Mouse (Mus musculus) cerebellum, adult 2 months (tissue): ENCODE measurements around the gene Trim43a.
"Not testable (repeated sequence)": the region's sequence is repeated elsewhere in the genome, so short reads cannot be mapped to it uniquely, and the experiment has no call there.

Experiments used
- CTCF ChIP-seq: fragments of 200-500 bp; IDR thresholded peaks from 2 replicates; pipeline ENCODE4 v1.5.1; 2011; ENCODE audit warnings: low read depth, mild to moderate bottlenecking, control low read depth, low read length, moderate library complexity, borderline replicate concordance; ENCODE audit not compliant: insufficient read depth
- POLR2A ChIP-seq: fragments of 200-500 bp; IDR thresholded peaks from 2 replicates; pipeline ENCODE4 v1.6.1; 2011; ENCODE audit warnings: low read length, control low read depth, borderline replicate concordance; ENCODE audit not compliant: insufficient read depth

DNA sequence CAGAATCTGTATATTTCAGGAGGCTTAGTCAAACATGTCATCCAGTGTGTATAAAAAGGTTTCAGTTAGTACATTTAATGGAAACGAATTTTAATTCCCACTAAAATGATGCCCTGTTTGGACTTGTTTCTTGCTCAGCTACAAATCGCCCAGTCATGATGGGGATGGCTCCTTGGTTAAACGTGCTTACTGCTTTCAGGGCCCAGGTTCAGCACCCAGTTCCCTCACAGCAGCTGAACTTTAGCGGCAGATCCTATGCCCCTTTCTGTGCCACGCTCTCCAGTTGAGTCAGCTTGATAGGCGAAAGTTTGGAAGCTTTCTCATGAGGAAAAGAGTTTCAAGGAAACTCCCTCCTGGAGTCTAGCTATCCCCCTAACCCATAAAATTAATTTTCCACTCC, 13.0 kb downstream of the Trim43a start:
- TF ChIP-seq CTCF, POLR2A: not testable (repeated sequence)
